Mouse (Mus musculus) kidney, adult 8-10 months (tissue): ENCODE results near the gene Eif4a2.
"Not testable (repeated sequence)": the region's sequence is repeated elsewhere in the genome, so short reads cannot be mapped to it uniquely, and the experiment has no call there.

ENCODE experiments used
- DNase-seq, 2 experiments: peaks; one replicate each; pipeline ENCODE4 v3.0.0; 2022

Gene Eif4a2

DNA sequence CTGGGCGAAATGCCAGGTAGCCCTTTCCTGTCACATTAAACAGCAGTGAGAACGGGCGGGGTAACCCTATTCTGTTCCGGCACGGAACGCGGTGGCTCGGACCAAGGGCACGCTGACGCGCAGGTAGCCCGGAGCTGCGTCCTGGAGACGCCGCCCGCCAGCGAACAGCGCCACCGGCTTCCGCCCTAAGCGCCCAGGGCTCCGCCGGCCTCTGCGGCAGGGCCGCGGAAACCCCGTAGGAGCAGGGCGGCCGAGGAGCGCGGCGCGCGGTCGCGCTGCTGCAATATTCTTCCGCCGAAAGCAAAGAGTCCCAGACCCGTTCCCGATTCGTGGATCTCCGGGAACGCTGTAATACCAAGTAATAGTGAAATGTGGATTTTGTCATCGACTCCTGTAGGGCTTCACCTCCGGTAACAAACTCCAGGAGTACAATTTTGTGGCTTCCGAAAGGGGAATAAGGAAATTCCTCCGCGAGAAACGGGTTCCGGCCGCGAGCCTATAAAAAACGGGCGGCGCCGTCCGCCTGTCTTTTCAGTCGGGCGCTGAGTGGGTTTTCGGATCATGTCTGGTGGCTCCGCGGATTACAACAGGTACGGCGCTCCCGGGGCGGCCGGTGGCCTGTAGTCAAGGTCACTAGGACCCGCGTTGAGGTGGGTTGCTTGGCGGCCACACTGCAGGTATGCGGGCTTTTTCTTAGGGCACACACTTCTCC lies at the start of gene Eif4a2:
Gene Eif4a2, plus strand, starts transcription at position 214 of the 712 bp plus-strand sequence.
- peak; percentile 91 to 92 for DNase-seq

DNA sequence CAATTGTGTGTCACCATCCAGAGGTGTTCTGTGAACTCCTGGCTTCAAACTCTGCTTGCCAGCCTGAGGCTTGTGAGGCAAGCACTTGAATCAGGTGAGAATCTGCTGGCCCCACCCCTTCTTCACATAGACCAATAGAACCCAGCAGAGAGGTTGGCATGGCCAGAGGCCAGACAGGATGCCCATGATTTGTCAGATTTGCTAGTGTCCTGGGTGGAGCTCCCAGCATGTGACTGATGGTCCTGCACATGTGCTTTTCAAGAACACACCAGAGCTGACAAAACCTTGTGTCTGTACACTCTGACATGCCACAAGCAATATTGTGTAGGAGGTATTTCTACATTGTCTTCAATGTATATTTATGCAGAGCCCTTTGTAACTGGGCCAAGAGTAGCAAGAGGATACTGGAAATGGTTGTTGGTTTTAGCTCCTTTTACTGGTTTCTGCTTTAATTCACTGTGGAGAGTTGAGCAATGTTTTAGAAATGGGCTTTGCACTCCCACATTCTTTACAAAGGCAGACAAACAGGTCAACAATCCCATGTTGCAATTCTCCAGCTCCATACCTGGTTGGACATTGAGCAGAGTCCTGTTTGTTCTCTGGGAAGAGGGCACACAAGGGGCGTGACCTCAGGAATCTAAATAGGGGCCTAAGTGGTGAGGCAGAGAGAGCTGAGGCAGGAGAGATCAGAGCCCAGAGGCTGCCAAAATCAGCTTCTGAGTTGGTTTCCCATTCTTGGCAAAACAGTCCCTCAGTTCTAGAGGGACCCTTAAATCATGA lies 49.4 kb upstream of the Eif4a2 start, which contains the start of gene Kng1:
Gene Kng1, plus strand, starts transcription at position 198 of the 780 bp plus-strand sequence.
- not testable (repeated sequence) for DNase-seq

DNA sequence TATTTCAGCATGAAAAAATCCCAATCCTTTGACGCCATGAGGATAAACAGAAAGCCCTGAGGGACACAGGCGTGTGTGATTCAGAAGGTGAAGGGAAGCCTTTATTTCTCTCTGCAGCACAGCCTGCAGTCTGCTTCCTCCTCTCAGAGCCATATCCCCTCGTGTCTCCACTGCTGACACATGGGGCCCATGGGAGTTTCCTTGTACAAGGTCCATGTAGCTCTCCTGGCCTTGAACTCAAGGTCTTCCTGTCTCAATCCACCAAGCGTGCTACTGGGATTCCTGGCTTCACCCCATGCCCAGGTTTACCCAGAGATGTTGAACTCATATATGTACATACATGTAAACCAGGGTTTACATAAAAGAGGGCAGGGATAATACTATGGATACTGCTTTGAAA lies 47.6 kb upstream of the Eif4a2 start:
- DNase-seq, result not testable (repeated sequence)

DNA sequence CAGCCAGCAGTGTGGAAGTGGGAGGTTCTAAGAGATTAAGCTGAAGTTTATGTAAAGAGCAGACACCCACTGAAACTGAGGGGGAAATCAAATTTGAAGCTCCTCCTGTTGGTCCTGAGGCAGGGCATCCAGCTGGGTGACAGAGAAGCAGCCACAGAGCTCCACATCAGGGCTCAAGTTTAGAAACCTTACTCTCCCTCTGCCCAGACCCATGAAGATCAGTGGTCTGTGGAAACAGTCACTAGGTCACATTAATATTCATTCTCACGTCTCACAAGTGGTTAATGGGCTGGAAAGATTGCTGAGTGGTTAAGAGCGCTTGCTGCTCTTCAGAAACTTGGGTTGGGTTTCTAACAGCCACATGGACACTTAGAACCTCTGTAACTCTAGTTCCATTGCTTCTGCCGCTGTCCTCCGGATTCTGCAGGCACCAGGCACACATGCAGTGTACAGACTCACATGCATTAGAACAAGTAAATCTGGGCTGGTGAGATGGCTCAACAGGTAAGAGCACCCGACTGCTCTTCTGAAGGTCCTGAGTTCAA lies 46.4 kb upstream of the Eif4a2 start:
- peak; percentile 1 to 48 for DNase-seq

DNA sequence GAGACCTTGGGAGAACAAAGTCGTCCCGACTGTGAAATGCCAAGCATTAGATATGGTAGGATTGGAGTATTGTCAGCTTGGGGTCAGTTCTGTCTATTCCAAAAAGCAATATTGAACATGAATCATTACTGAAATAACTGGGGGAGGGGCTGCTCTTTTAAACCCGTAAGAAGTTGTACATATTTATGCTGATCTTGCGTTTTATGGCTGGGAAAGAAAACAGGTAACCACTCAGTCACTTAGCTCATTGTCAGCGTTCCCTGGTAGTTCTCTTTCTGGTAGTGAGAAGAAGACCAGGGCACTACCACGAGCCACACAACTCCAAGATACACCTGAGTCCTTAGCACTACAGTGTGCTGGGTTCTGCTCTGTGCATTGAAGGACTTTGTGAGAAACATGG lies 29.7 kb upstream of the Eif4a2 start:
- DNase-seq, result not testable (repeated sequence)

DNA sequence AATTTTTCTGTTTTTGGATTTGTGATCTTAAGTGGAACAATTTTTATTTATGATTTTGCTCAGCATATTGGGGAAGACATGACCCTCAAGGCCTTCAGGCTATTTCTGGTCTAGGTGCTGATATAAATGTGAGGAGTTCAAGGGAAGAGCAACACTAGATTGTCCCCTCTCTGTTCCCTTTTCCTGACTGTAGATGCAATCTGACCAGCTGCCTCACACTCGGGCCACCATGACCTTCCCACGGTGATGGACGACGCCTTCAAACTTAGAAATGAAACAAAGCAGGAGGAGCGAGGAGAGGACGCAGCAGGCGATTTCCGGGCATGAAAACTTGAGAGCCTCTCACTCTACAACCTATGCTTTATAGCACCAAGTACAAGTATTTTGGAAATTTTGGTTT lies 20.1 kb upstream of the Eif4a2 start:
- not testable (repeated sequence) for DNase-seq

DNA sequence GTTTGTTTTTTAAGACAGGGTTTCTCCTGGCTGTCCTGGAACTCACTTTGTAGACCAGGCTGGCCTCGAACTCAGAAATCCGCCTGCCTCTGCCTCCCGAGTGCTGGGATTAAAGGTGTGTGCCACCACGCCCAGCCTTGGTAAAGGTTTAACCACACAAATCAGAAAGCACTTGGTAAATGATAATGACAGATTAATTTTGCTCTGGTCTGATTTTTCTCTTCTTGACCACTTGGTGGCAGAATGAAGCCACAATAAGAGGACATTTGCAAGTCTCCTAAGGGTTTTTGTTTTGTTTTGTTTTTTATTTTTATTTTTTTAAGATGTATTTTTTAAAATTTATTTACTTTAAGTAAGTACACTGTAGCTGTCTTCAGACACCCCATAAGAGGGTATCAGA lies 19.5 kb upstream of the Eif4a2 start:
- not testable (repeated sequence) for DNase-seq

DNA sequence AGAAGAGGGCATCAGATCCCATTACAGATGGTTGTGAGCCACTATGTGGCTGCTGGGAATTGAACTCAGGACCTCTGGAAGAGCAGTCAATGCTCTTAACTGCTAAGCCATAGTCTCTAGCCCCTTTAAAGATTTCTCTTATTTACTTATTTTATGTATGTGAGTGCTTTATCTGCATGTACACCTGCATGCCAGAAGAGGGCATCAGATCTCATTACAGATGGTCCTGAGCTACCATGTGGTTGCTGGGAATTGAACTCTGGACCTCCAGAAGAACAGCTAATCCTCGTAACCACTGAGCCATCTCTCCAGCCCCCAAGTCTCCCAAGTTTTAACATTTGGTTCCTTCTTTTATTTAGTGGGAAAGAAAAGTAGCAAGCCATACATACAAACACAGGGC lies 18.8 kb upstream of the Eif4a2 start:
- DNase-seq, result not testable (repeated sequence)

DNA sequence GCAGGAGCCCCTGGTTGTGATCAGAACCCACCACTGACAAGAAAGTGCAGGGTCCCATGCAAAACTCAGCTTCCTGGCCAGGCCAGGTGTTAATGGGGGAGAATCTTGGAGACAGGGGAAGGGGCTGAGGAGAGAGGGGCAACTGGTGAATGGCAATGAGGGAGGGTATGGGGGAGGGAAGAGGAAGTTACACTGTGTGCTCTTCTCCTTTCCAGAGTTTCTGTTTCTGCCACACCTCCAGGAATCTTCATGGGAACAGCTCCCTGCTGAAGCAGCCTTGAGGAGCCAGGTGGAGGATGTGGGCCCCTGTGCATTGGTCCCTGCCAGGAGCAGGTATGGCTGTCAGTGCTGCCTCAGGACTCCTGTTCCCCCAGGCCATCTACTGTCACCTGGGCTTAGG lies 15.9 kb upstream of the Eif4a2 start:
- DNase-seq, result not testable (repeated sequence)

DNA sequence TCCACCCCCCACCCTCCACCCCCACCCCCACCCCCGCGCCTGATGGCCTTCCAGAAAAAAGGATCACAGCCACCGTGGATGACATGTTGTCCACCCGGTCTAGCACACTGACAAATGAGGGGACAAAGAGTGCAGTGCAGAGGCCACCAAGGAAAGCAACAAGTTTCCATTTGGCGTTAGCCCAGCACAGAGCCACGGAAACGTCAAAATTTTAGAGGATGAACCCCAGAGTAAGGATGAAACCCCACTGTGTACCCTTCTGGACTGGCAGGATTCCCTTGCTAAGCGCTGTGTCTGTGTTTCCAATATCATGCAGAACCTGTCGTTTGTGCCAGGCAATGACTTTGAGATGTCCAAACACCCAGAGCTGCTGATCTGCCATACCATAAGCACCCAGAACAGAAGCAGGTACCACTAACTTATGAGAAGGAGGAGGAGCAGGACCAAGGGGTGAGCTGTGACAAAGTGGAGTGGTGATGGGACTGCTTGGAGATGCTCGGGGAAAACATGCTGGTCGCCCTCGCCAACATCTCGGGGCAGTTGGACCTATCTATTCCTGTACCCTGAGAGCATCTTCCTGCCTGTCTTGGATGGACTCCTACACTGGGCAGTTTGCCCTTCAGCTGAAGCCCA lies 13.8 kb upstream of the Eif4a2 start:
- DNase-seq, result no peak

DNA sequence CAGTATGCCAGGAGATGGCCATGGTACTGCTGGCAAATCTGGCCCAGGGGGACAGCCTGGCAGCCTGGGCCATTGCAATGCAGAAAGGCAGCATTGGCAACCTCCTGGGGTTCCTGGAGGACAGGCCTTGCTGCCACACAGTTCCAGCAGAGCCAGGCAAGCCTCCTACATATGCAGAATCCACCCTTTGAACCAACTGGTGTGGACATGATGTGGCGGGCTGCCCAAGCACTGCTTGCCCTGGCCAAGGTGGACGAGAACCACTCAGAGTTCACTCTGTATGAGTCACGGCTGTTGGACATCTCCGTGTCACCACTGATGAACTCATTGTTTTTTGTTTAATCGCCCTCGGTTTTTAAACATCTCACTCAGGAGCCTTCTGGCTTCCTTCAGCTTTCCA lies 13.1 kb upstream of the Eif4a2 start:
- no peak for DNase-seq

DNA sequence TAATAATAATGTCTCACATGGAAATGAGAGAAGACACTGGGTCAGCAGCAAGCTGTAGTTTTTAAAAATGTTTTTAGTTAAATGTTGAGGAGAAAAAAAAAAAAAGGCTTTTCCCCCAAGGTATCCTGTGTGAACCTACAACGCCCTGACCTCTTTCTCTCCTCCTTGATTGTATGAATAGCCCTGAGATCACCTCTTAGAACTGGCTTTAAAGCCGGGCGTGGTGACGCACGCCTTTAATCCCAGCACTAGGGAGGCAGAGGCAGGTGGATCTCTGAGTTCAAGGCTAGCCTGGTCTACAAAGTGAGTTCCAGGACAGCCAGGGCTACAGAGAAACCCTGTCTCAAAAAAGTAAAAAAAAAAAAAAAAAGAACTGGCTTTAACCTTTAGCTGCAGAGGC lies 11.7 kb upstream of the Eif4a2 start:
- DNase-seq, result not testable (repeated sequence)

DNA sequence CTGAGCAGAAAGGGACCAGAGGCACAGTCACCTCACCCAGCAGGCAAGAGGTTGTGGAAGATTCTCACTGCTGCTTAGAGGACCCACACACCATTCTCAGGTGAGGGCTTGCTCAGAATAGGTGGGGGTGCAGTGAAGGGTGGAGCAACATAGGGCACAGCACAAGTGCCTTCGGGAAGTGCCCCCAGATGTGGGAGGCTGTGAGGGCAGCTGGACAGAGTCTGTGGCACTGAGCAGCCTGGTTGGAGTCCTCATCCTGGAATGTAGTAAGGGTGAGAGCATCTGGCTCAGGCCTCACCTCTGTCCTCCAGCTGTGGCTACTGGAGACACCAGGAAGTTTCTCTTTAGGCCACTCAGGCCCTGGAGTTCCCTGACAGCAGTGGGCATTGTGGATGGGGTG lies 10.4 kb upstream of the Eif4a2 start:
- not testable (repeated sequence) for DNase-seq

DNA sequence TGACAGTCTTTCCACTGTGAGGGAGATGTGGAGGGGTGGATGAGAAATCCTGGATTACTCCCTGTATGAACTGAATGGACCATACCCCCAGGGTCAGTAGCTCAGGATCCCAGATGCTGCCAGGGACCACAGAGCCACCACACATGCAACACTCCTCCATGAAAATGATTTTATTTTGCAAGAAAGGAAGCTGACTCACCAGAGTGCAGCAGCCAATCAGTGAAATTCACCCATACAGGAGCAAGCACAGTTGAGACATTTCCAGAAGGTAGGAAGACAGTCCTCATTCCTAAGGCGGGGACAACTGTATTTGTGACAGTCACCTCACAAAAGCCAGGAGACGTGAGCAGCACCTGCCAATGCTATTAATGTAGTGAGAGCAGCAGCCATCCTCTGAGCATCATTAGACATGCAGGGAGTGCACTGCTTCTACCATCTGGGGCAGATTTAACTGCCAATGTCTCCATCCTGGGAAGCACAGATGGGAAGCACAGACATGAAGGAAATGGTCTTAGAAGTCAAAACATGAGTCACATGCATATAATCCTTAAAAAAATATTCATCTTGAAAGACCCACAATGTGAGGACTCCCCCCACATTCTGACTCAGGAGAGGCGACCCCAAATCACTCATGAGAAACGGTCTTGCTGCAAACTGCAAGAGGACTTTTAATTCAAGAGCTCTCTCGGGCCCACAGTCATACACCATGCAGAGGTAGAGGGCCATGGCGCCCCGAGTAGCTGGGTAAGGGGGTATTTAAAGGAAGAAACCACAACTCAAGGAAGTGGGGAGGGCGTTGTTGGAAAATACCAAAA lies 9.7 kb upstream of the Eif4a2 start:
- not testable (repeated sequence) for DNase-seq

DNA sequence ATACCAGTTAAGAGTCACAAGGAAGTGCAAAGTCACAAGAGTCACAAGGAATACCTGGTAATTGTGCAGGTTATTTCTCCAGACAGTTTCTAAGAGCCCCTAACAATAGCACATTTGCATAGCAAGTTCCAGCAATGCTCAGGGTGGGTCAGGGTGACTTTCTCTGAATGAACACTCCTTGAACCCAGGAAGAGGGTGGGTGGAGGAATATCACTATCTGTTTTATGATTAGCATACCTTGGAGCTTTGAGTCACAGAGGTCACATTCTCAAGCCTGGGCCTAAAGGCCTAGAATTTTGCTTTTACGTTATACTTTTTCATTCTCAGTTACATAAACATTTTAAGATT lies 9.2 kb upstream of the Eif4a2 start:
- DNase-seq, result not testable (repeated sequence)

DNA sequence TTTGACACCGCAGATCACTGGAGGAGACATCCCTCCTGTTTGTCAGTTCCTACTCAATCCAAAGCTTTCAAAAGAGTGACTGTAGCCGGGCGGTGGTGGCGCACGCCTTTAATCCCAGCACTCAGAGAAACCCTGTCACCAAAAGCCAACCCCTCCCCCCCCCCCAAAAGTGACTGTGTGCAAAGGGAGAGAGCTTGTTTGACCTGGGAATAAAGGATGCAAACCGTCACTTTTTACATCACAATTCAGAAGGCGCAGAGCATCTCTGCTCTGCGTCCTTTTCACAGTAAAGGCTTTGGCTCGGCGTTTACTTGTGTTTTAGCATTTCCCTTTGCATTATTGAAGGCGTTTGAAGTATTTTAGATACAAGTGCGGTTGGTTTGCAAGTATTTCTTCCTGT lies 7.6 kb upstream of the Eif4a2 start:
- no peak for DNase-seq

DNA sequence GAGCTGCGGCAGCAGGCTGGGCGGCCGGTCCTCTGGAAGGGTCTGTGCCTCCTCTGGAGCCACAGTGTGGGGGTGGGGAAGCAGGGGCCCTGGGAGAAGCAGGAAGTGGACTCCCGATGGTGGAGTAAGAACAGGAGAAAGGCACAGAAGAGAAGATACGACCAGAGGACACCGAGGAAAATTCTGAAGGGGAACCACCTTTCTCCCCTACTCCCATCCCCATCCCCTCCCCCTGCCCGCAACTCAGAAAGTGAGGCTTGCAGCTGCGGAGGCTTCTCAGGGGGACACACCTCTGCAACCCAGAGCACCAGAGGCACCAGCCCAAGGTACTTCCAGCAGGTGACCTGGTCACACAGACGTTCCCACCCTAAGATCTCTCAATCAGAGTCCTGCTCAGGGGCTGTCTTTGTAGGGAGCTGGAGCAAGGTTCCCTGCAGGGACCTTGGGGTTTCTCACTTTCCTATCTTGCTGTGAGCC lies 7.1 kb upstream of the Eif4a2 start:
- DNase-seq, result no peak

DNA sequence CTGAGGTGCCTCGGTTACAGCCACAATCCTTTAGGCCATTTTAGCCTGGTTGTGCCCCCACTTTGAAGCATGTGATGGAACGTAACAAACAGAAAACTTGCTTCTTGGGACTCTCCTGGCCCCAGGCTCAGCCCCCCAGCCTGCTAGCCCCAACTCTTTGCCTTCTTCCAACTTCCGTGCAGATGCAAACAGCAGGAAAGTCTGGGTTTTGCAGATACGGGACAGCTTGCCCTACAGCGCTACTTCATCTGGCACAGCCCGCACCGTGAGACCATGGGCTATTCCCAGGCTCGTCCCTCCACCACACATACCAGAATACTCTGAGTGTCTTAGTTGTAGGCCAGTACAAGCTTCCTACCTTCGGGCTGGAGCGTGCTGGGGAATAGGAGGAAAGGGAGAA lies 6.6 kb upstream of the Eif4a2 start:
- DNase-seq, result no peak

DNA sequence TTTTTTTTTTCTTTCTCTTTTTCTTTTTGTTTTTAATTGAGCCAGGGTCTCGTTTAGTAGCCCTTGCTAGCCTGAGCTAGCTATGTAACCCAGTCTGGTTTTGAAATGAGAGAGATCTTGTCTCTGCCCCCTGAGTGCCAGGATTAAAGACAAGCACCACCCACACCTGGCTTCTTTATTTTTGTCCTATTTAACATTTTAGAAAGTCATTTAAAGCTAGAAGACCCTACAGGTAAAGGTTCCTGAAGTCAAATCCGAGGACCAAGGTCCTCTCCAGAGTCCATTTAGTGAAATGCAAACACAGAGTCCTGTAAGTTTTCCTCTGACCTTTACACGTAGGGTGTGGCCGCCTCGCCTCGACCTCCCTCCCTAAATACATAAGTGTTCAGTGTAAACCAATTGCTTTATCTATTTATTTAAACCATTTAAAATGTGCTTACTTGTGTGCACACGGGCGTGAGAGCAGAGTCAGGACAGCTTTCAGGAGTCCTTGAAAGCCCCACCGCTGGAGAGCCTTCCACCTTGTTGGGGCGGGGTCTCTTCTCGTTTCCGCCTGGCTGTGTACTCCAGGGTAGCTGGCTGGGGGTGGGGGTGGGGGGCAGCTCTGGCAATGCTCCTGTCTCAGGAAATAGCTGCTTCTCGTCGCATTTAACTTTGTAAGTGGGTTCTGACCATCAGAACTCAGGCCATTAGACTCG lies 4.8 kb upstream of the Eif4a2 start:
- DNase-seq, result no peak

DNA sequence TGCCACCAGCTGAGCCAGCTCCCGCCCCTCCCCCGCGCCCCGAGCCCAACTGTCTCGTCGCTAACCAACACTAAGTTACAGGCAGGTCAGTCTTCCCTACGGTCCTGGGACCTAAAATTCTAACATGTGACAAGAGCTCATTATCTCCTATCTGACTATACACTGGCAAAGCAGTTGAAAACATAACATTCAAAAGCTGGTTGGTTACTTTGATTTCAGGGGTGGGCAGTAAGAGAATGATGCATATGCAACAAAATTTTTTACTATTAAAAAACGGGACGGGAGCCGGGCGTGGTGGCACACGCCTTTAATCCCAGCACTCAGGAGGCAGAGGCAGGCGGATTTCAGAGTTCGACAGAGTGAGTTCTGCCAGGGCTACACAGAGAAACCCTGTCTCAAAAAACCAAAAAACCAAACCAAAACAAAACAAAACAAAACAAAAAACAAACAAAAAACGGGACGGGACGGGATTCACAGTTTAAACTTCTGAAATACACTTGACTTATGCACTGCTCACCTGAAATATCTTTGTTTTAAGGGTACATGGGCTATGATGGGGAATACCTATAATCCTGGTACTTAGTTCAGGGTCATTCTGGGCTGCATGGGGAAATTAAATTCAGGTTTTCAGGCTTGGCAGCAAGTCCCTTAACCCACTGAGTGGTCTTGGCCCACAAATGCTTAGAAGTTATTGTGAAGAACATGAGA lies 4.1 kb upstream of the Eif4a2 start:
- DNase-seq, result peak in 1 of 2 experiments; percentile 18

DNA sequence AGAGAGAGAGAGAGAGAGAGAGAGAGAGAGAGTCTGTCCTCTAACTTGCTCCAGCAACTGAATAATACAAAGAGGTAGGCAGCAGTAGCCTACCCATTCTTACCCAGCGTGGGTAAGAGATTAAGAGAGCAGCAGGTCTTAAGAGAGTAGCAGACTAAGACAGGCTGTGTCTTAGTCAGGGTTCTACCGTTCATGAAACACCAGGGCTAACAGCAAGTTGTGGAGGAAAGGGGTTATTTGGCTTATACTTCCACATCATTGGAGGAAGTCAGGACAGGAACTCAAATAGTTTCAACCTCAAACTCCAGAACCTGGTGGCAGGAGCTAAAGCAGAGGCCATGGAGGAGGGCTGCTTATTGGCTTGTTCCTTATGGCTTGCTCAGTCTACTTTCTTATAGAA lies 3.4 kb upstream of the Eif4a2 start:
- no peak for DNase-seq
